Mouse (Mus musculus): ENCODE results near the gene Nup107.

Nup107 gene

DNA sequence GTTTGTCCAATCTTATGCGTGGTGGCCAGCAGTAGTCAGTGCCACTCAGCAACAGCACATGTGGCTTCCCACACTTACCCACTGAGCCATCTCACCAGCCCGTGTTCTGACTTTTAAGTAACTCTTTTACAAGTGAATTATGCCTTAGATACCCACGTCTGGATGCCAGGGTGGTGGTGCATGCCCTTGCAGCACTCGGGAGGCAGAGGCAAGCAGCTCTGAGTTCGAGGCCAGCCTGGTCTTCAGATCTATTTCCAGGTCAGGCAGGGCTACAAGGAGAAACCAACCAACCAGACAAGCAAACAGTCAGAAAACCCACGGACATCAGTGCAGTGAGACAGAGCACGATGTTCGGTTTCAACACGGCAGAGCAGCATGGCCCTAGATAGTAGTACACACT lies 9.4 kb upstream of the Nup107 start:
- no peak for DNase-seq (ENCODE audit: extremely low spot score)

DNA sequence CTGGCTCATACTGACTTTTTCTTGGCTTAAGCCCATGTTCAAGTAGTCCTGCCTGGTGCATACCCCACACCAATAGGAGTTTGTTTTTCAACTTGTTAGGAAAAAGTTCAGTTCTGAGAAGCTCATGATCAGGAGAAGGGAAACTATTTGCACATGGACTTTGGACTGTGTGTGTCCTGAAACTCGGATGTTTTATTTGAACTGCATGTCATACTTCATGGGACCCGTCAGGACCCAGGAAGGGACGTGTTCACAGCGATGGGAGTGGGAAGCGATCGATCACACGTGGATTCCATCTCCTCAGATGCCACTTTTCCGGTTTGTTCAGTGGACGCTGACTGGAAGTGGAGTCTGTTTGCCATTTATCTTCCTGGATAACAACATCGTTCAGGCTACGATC lies 7.3 kb upstream of the Nup107 start:
- DNase-seq (ENCODE audit: extremely low spot score), result no peak

DNA sequence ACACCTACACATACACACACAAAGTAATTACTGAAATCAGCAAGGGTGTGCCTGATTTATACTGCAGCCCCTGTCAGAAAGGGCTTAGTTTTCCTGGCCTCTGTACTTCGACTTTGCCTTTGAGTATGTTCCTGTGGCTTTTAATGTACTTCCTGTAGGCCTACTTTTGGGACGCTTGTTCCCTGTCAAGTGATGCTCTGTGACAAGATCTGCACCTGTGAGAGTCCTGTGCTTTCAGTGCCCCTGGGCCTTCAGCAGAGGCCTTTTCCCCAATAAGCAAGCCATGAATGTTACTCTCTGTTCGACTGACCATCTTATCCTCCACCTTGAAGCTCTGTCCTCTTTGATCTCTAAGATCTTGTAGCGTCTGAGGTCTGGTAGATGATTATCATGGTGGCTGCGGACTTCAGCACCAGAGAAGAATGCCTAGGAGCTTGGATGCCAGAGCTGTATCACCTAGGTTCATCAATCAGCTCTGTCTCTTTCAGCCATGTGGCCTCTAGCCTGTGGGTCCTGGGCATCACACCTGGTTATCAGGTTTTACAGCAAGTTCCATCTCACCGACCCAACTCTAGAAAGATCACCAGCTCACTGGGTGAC lies 6.0 kb upstream of the Nup107 start:
- no peak for DNase-seq (ENCODE audit: extremely low spot score)

DNA sequence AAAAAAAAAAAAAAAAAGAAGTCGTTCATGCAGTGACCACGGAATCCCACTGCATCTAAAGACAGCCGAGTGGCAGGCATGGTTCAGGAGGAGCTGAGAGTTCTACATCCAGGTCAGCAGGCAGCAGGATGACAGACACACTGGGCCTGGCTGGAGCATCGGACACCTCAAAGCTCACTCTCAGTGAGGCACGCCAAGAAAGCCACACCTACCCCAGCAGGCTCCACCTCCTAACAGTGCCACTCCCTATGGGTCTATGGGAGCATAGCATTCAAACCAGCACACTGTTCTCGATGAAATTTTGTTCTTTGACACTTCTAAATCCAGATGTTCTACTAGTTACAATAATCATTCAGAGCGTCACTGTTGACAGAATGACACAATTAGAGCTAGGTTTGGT lies 5.2 kb upstream of the Nup107 start:
- no peak for DNase-seq (ENCODE audit: extremely low spot score)

- DNase-seq (ENCODE audit: extremely low spot score), result no peak
Observed at GRCm38 (mm10) chr10:117797106-117797505, 4.6 kb upstream of the Nup107 start.

- DNase-seq (ENCODE audit: extremely low spot score), result peak; percentile 15
Observed at GRCm38 (mm10) chr10:117796181-117796580, 3.7 kb upstream of the Nup107 start.

GRCm38 (mm10) chr10:117795206-117795605 lies 2.7 kb upstream of the Nup107 start:
- DNase-seq (ENCODE audit: extremely low spot score), result no peak

DNA sequence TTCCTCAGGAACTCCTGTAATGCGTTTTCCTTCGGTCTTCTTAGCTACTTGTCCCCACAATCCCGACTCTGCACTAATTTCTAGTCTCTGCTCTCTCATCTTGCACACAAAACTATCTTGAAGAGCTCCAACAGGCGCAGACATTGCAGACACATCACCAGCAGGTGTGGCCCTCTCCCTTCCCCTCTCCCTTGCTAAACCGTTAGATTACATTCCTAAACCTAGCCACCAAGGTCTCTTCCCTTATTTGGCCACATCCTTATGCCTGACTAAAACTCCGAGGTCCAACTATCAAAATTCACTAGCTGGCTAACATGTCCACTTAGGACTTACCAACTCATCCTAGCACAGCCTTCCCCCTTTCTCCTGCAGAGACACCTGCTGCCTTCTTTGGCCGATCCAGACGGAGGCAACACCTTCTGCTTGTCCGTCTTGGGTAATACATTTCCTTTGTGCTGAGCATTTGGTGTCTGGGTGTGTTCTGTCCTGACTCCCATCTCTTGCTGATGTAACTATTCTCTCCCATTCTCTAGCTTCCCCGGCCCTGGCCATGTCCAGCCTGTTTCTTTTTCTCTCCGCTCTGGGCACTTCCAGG lies 1.0 kb upstream of the Nup107 start:
- DNase-seq (ENCODE audit: extremely low spot score), result peak; percentile 9

- DNase-seq (ENCODE audit: extremely low spot score), result no peak
Observed at GRCm38 (mm10) chr10:117791171-117791470, 1.4 kb downstream of the Nup107 start.

GRCm38 (mm10) chr10:117790421-117791170 lies 1.9 kb downstream of the Nup107 start:
- DNase-seq (ENCODE audit: extremely low spot score), result no peak

DNA sequence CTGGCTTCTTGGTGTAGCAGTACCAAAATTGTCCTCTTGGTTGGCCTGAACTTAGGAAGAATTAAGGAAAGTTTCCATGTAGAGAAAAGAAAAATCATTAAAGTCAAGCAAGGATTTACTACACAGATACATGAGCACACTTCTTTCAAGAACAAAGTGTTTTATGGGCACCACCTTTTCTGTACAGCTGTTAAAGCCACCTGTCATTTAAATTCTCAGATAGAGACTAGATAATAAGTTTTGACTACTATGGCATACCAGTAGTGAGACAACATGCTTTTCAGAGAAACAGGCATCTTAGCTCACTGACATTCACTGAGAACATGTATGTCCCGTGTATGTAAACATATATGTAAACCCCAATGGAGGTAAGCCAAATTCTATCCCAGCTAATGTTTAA lies 2.5 kb downstream of the Nup107 start:
- no peak for DNase-seq (ENCODE audit: extremely low spot score)

DNA sequence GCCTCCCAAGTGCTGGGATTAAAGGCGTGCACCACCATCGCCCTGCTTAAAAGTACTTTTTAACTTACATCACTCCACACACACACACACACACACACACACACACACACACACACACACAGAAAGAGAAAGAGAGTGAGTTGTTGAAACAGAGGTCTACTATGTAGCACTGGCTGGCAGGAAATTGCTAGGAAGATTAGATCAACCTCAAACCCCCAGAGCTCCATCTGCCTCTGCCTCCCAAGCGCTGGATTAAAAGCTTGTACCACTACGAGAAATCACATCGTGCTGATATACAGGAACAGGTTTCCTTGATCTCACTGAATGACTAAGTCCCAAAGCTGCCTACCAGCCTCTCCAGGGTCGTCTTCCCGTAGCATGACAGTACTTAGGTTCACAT lies 7.9 kb downstream of the Nup107 start:
- DNase-seq (ENCODE audit: extremely low spot score), result no peak

DNA sequence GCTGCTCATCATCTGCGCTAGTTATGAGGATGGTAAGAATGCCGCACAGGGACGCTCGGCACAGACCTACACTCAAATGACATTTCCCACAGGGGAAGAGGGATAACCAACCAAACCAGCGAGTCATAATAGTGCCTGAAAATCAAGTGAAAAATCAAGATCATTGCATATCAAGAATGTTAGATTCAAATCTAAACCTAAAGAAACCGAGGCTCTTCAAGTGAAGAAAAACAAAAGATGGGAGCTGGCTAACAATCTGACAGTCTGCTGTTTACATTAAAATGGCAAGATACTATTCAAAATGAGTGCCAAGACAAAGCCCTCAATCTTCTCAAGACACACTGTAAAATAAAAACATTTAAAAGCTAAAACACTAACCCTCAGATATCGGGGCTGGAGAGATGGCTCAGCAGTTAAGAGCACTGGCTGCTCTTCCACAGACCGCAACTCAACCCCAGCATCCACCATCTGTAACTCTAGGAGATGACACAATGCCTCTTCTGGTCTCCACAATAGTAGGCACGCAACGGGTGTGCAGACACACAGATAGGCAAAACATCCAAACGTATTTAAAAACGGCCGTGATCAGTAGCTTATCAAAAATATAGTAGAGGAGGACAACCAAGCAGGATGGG lies 8.6 kb downstream of the Nup107 start:
- no peak for DNase-seq (ENCODE audit: extremely low spot score)

DNA sequence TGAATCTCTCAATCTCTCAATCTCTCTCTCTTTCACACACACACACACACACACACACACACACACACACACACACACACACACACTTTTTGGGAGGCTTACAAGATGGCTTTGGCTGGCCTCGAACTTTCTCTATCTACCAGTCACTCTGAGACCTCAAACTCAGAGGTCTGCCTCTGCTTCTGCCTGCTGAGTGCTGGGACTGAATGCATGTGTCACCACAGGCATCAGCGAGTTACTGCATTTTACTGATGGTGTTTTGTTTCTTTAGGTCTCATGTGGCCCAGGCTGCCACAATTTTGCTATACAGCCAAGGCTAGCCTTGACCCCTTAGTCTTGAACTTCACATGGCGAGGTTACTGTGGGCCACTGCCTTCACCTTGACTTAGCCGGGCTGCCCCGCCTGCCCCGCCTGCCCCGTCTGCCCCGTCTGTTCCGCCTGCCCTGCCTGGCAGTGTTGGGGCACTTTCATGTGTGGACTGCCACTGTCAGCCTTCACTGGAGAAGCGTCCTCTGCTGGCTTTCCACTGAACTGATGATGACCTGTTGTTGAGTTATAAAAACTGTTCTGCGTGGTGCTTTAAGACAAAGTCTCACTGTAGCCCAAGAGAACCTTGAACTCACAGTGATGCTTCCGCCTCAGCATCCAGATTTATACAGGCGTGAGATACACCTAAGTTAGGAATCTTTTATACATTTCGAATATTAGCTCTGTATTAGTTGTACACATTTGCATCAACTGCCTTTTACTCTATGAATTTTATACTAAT lies 9.8 kb downstream of the Nup107 start:
- DNase-seq (ENCODE audit: extremely low spot score), result no peak

DNA sequence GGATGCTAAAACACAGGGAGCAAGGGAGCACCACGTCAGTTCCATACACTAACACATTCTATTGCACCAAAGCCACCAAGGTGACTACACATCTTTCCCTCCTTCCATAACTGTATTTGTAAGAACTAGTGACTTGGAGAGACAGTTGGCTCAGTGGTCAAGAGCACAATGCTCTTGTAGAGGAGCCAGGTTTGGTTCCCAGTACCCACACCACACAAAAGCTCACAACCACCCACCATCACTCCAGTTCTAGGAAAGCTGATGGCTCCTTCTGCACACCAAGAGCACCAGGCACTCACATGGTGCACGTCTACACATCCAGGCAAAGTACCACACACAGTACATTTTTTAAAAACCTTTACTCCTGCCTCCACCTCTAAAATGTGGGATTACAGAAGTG lies 10.4 kb downstream of the Nup107 start:
- DNase-seq (ENCODE audit: extremely low spot score), result no peak

DNA sequence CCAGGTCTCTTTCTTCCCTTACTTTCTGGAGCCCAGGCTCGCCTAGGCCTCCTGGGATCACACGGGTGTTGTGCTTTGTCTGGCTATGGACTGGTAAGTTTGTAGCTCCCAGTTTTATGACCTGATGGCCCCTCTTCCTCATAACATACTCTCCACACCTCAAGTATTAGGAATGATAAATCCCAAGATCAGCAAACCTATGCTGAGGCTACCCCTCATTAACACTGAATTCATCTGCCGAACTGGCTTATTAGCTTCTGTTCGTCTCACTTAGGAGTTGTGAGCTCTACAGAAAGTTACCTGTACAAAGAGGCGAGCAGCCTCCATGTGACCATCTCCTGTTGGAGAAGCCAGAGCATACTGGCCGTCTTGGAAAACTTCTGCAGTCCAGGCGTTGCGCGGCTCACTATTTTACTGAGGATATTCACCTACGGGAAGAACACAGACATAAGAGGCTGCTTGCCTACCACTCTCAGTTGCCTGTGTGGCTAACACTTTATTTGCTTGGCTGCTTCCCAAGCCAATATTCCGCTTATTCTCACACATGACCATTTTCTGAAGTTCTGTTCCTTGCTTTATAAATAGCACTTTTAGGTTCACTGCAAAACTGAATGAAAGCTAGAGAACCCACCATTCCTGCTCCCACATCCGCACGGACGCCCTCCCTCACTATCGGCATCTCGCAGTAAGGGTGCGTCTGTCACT lies 11.3 kb downstream of the Nup107 start:
- no peak for DNase-seq (ENCODE audit: extremely low spot score)

DNA sequence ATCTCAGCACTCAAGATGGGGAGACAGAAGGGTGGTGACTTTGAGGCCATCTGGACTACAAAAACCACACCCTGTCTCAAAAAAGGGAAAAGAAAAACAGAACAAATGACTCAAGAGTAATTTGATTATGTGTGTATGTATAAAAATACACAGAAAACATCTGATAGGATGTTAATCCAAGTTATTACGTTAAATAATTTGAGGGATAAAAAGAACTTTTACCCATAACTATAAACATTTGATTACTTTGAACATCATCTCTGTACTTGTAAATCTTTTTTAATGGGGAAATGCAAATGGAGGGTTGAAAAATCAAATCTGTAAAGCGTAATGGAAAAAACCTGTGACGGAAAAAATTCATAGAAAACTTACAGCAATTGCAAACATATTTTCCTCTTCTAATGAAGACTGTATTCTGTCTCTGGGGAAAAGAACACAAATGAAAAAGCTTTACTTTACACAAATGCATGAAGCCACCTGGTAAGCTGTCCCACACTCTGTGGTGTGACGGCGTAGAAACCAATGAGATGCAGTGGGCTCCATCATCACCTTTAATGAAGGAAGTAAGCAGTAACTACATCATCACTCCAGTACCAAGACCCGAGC lies 12.1 kb downstream of the Nup107 start:
- DNase-seq (ENCODE audit: extremely low spot score), result no peak

DNA sequence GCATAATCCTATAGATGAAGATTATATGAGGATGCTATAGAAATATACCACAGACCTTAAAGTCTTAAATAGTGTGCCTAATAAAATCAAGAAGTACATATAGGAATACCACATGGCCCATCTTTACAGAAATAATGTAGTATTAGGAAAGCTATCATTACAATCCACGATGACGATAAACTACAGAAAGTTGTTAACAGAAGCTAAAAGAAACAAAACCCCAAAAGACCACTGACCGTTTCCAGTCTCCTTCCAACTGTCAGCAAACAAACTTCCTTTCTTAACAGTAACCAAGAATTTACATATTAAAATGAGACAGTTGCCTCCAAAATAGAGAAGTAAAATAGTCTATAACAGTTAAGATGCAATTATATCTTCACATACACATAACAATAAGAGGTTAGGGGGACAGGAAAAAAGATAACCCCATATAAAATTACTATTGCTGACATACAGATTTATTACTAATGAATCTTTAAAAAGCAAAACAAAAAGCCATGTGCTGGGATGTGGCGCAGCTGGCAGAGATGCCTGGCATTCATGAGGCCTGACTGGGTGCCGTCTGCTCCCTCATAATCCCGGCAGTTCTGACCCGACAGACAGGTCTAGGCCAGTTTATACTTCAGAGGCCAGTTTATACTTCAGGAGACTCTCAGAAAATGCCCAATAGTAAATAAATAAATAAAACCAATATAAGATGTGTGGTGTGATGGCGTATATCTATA lies 12.8 kb downstream of the Nup107 start:
- no peak for DNase-seq (ENCODE audit: extremely low spot score)

DNA sequence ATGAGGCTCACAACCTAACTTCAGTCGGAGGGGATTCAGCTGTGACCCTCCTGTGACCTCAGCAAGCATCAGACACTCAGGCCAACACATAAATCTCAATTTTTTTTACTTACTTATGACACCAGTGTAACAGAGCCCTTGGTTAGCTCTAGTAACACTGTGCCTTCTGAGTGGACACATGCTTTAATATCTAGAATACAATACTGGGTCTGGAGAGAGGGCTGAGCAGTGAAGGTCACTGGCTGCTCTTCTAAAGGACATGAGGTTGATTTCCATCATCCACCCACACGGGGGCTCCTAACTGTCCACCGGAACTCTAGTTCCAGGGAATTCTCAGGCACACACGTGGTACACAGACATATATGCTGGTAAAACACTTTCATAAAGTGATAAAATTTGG lies 13.6 kb downstream of the Nup107 start:
- no peak for DNase-seq (ENCODE audit: extremely low spot score)

- DNase-seq (ENCODE audit: extremely low spot score), result no peak
Observed at GRCm38 (mm10) chr10:117778328-117778910, 14.1 kb downstream of the Nup107 start.
